Mouse (Mus musculus) forebrain, embryonic 12.5 days (tissue): Measurements from ENCODE around the gene Gm20388. TPM values are rescaled to one million over a fixed set of nuclear protein-coding genes. Genes with fewer than 3 reads are reported as not detected.

Experiments
- ATAC-seq: fragments of 200-750 bp; cut with Nextera tagmentation; 2 replicates; pipeline ENCODE4 v1.8.0; 2017; ENCODE audit warnings: moderate TSS enrichment; ENCODE audit not compliant: low FRiP score
- H3K27ac ChIP-seq: fragments of 300-500 bp; sonication (generic); 2 replicates; pipeline ENCODE4 v1.5.1; 2016; ENCODE audit warnings: mild to moderate bottlenecking
- H3K27me3 ChIP-seq: fragments of 300-500 bp; sonication (generic); 2 replicates; pipeline ENCODE4 v1.6.1; 2016; ENCODE audit warnings: mild to moderate bottlenecking
- H3K36me3 ChIP-seq: fragments of 300-500 bp; sonication (generic); replicated peaks from 2 replicates; pipeline ENCODE4 v1.6.1; 2016; ENCODE audit warnings: mild to moderate bottlenecking
- H3K4me1 ChIP-seq: fragments of 300-500 bp; sonication (generic); 2 replicates; pipeline ENCODE4 v1.6.1; 2016
- H3K4me2 ChIP-seq: fragments of 300-500 bp; sonication (generic); 2 replicates; pipeline ENCODE4 v1.6.1; 2016; ENCODE audit warnings: mild to moderate bottlenecking, moderate library complexity
- H3K4me3 ChIP-seq: fragments of 300-500 bp; sonication (generic); replicated peaks from 2 replicates; pipeline ENCODE4 v1.5.1; 2016; ENCODE audit warnings: mild to moderate bottlenecking
- H3K9ac ChIP-seq: fragments of 300-500 bp; sonication (generic); 2 replicates; pipeline ENCODE4 v1.6.1; 2016; ENCODE audit warnings: mild to moderate bottlenecking
- H3K9me3 ChIP-seq: fragments of 300-500 bp; sonication (generic); 2 replicates; pipeline ENCODE4 v1.6.1; 2016
- WGBS: fragments of 180-500 bp; shearing (Covaris S2); methylation state at CpG from one replicate; pipeline ENCODE4 v1.1.7; 2016; 5-methylcytosine and 5-hydroxymethylcytosine counted together
- polyA plus RNA-seq: library from polyadenylated mRNA; unstranded; fragments of >200 nt; fragmentation: Nextera tagmentation; extraction: Ambion mirVana; gene quantifications from 2 replicates; pipeline ENCODE4 v1.2.1, GENCODE M21; 2016

The Gm20388 gene
- polyA plus RNA-seq, 1 experiment from 2014 or later: not detected

GRCm38 (mm10) chr8:121477851-121478547, 1567.4 kb downstream of the Gm20388 start:
- H3K9ac ChIP-seq: no peak overlapping the region
- H3K27me3 ChIP-seq: peaks cover 49% of the 10 kb centered on the region
- H3K4me3 ChIP-seq: no peak overlapping the region
- H3K27ac ChIP-seq: 0 out of 2 replicates have a peak overlapping the region, but pooled peaks have one; percentile 3
- ATAC-seq: no peak
- WGBS: 81% methylated on average over 20 of the region's 20 CpGs
- H3K9me3 ChIP-seq: no peaks in the 10 kb centered on the region
- H3K4me1 ChIP-seq: peaks cover 26% of the 10 kb centered on the region
- no peak overlapping the region for H3K4me2 ChIP-seq
- H3K36me3 ChIP-seq: no peaks in the 10 kb centered on the region

GRCm38 (mm10) chr8:121479144-121479543, 1568.5 kb downstream of the Gm20388 start:
- H3K4me1 ChIP-seq: peaks cover 27% of the 10 kb centered on the region
- no peak overlapping the region for H3K4me3 ChIP-seq
- H3K27ac ChIP-seq: no peak overlapping the region
- H3K27me3 ChIP-seq: peaks cover 47% of the 10 kb centered on the region
- no peak overlapping the region for H3K4me2 ChIP-seq
- H3K9ac ChIP-seq: no peak overlapping the region
- no peaks in the 10 kb centered on the region for H3K9me3 ChIP-seq
- no peaks in the 10 kb centered on the region for H3K36me3 ChIP-seq
- 91% methylated on average over 8 of the region's 8 CpGs for WGBS
- no peak for ATAC-seq

GRCm38 (mm10) chr8:121480411-121481031, 1569.9 kb downstream of the Gm20388 start:
- H3K27ac ChIP-seq: 0 out of 2 replicates have a peak overlapping the region, but pooled peaks have one; percentile 31
- no peaks in the 10 kb centered on the region for H3K36me3 ChIP-seq
- no peak overlapping the region for H3K9ac ChIP-seq
- H3K4me3 ChIP-seq: no peak overlapping the region
- no peak for ATAC-seq
- H3K4me1 ChIP-seq: peaks cover 24% of the 10 kb centered on the region
- no peaks in the 10 kb centered on the region for H3K9me3 ChIP-seq
- WGBS: 40% methylated on average over 26 of the region's 26 CpGs
- H3K27me3 ChIP-seq: peaks cover 39% of the 10 kb centered on the region
- 0 out of 2 replicates have a peak overlapping the region, but pooled peaks have one; percentile 4 for H3K4me2 ChIP-seq

GRCm38 (mm10) chr8:121484072-121484782, 1573.6 kb downstream of the Gm20388 start:
- Histone ChIP-seq H3K4me1 (peaks cover 24% of the 10 kb centered on the region), H3K9ac (no peak overlapping the region), H3K27ac (no peak overlapping the region), H3K36me3 (no peaks in the 10 kb centered on the region), H3K9me3 (no peaks in the 10 kb centered on the region), H3K4me3 (no peak overlapping the region), H3K4me2 (no peak overlapping the region), H3K27me3 (peaks cover 25% of the 10 kb centered on the region)
- ATAC-seq: no peak
- 80% methylated on average over 22 of the region's 23 CpGs for WGBS

GRCm38 (mm10) chr8:121491633-121492032, 1581.0 kb downstream of the Gm20388 start:
- no peak for ATAC-seq
- no peak overlapping the region for H3K27ac ChIP-seq
- H3K9ac ChIP-seq: no peak overlapping the region
- 57% methylated on average over 9 of the region's 9 CpGs for WGBS
- H3K4me1 ChIP-seq: no peaks in the 10 kb centered on the region
- H3K4me2 ChIP-seq: no peak overlapping the region
- H3K27me3 ChIP-seq: 0 out of 2 replicates have a peak, but pooled peaks cover 4% of the 10 kb centered on the region
- no peaks in the 10 kb centered on the region for H3K9me3 ChIP-seq
- H3K36me3 ChIP-seq: no peaks in the 10 kb centered on the region
- H3K4me3 ChIP-seq: no peak overlapping the region

- no peak for ATAC-seq
- Histone ChIP-seq H3K27ac (no peak overlapping the region), H3K9ac (no peak overlapping the region), H3K4me2 (no peak overlapping the region), H3K36me3 (no peaks in the 10 kb centered on the region), H3K4me1 (peaks cover 3% of the 10 kb centered on the region), H3K27me3 (no peaks in the 10 kb centered on the region), H3K9me3 (no peaks in the 10 kb centered on the region), H3K4me3 (no peak overlapping the region)
- WGBS: 86% methylated on average over 6 of the region's 6 CpGs
Measured at GRCm38 (mm10) chr8:121497621-121498020, 1587.0 kb downstream of the Gm20388 start.

- Histone ChIP-seq H3K4me2 (no peak overlapping the region), H3K9me3 (no peaks in the 10 kb centered on the region), H3K27me3 (peaks cover 43% of the 10 kb centered on the region), H3K9ac (no peak overlapping the region), H3K27ac (no peak overlapping the region), H3K36me3 (no peaks in the 10 kb centered on the region), H3K4me3 (no peak overlapping the region), H3K4me1 (peaks cover 7% of the 10 kb centered on the region; the same call in 1 of the 2 replicates)
- ATAC-seq: no peak
- 50% methylated on average over 9 of the region's 9 CpGs for WGBS
Measured at GRCm38 (mm10) chr8:121511751-121512150, 1601.1 kb downstream of the Gm20388 start.

- ATAC-seq: 0 out of 2 replicates have a peak, but pooled peaks have one; percentile 51
- Histone ChIP-seq H3K27ac (no peak overlapping the region), H3K9ac (no peak overlapping the region), H3K27me3 (peaks cover 44% of the 10 kb centered on the region), H3K9me3 (no peaks in the 10 kb centered on the region), H3K36me3 (no peaks in the 10 kb centered on the region), H3K4me3 (no peak overlapping the region), H3K4me1 (peaks cover 7% of the 10 kb centered on the region; the same call in 1 of the 2 replicates), H3K4me2 (no peak overlapping the region)
- 11% methylated on average over 12 of the region's 12 CpGs for WGBS
Measured at GRCm38 (mm10) chr8:121513429-121513828, 1602.8 kb downstream of the Gm20388 start.

GRCm38 (mm10) chr8:121525111-121525818, 1614.6 kb downstream of the Gm20388 start:
- no peak for ATAC-seq
- no peak overlapping the region for H3K27ac ChIP-seq
- H3K9me3 ChIP-seq: no peaks in the 10 kb centered on the region
- 84% methylated on average over 18 of the region's 18 CpGs for WGBS
- H3K4me1 ChIP-seq: peaks cover 4% of the 10 kb centered on the region; the same call in 1 of the 2 replicates
- H3K4me2 ChIP-seq: no peak overlapping the region
- no peak overlapping the region for H3K4me3 ChIP-seq
- no peak overlapping the region for H3K9ac ChIP-seq
- H3K36me3 ChIP-seq: no peaks in the 10 kb centered on the region
- H3K27me3 ChIP-seq: peaks cover 15% of the 10 kb centered on the region; the same call in 1 of the 2 replicates

- no peaks in the 10 kb centered on the region for H3K36me3 ChIP-seq
- no peaks in the 10 kb centered on the region for H3K9me3 ChIP-seq
- peaks cover 3% of the 10 kb centered on the region; the same call in 1 of the 2 replicates for H3K4me1 ChIP-seq
- ATAC-seq: no peak
- 84% methylated on average over 6 of the region's 6 CpGs for WGBS
- H3K4me2 ChIP-seq: no peak overlapping the region
- H3K27me3 ChIP-seq: peaks cover 15% of the 10 kb centered on the region; the same call in 1 of the 2 replicates
- H3K9ac ChIP-seq: no peak overlapping the region
- no peak overlapping the region for H3K4me3 ChIP-seq
- no peak overlapping the region for H3K27ac ChIP-seq
Measured at GRCm38 (mm10) chr8:121526811-121527550, 1616.3 kb downstream of the Gm20388 start.

- H3K9ac ChIP-seq: no peak overlapping the region
- WGBS: 88% methylated on average over 9 of the region's 9 CpGs
- H3K4me2 ChIP-seq: no peak overlapping the region
- H3K4me1 ChIP-seq: no peaks in the 10 kb centered on the region
- no peak overlapping the region for H3K27ac ChIP-seq
- H3K4me3 ChIP-seq: no peak overlapping the region
- ATAC-seq: no peak
- H3K27me3 ChIP-seq: peaks cover 15% of the 10 kb centered on the region; the same call in 1 of the 2 replicates
- H3K9me3 ChIP-seq: no peaks in the 10 kb centered on the region
- no peaks in the 10 kb centered on the region for H3K36me3 ChIP-seq
Measured at GRCm38 (mm10) chr8:121527751-121528150, 1617.1 kb downstream of the Gm20388 start.
